Mouse (Mus musculus) embryonic facial prominence, embryonic 15.5 days (tissue): ENCODE data around the gene Myg1. TPM values are rescaled to one million over a fixed set of nuclear protein-coding genes. Genes with fewer than 3 reads are reported as not detected.
"Not testable (repeated sequence)": the region's sequence is repeated elsewhere in the genome, so short reads cannot be mapped to it uniquely, and the experiment has no call there.

Experiments used
- ATAC-seq: fragments of 200-750 bp; cut with Nextera tagmentation; 2 replicates; pipeline ENCODE4 v1.8.0; 2017; ENCODE audit warnings: low read depth, moderate TSS enrichment; ENCODE audit not compliant: insufficient number of reproducible peaks, low FRiP score, low TSS enrichment
- H3K27ac ChIP-seq: fragments of 300-500 bp; sonication (generic); replicated peaks from 2 replicates; pipeline ENCODE4 v1.5.1; 2015; ENCODE audit warnings: mild to moderate bottlenecking, inconsistent platforms
- H3K27me3 ChIP-seq: fragments of 300-500 bp; sonication (generic); 2 replicates; pipeline ENCODE4 v1.6.1; 2015; ENCODE audit warnings: inconsistent platforms
- H3K36me3 ChIP-seq: fragments of 300-500 bp; sonication (generic); 2 replicates; pipeline ENCODE4 v1.6.1; 2015; ENCODE audit warnings: mild to moderate bottlenecking, inconsistent platforms
- H3K4me1 ChIP-seq: fragments of 300-500 bp; sonication (generic); 2 replicates; pipeline ENCODE4 v1.6.1; 2015; ENCODE audit warnings: inconsistent platforms
- H3K4me2 ChIP-seq: fragments of 300-500 bp; sonication (generic); replicated peaks from 2 replicates; pipeline ENCODE4 v1.6.1; 2015; ENCODE audit warnings: mild to moderate bottlenecking, inconsistent platforms
- H3K4me3 ChIP-seq: fragments of 300-500 bp; sonication (generic); replicated peaks from 2 replicates; pipeline ENCODE4 v1.5.1; 2015; ENCODE audit warnings: mild to moderate bottlenecking, inconsistent platforms
- H3K9ac ChIP-seq: fragments of 300-500 bp; sonication (generic); 2 replicates; pipeline ENCODE4 v1.6.1; 2015; ENCODE audit warnings: inconsistent platforms
- H3K9me3 ChIP-seq: fragments of 300-500 bp; sonication (generic); replicated peaks from 2 replicates; pipeline ENCODE4 v1.6.1; 2016; ENCODE audit warnings: inconsistent platforms
- WGBS: fragments of 180-500 bp; shearing (Covaris S2); methylation state at CpG from one replicate; pipeline ENCODE4 v1.1.7; 2015; 5-methylcytosine and 5-hydroxymethylcytosine counted together
- polyA plus RNA-seq: library from polyadenylated mRNA; unstranded; fragments of >200 nt; fragmentation: Nextera tagmentation; extraction: Ambion mirVana; gene quantifications from 2 replicates; pipeline ENCODE4 v1.2.1, GENCODE M21; 2015

Gene Myg1
- polyA plus RNA-seq, 1 experiment from 2014 or later, result 95.6 TPM

DNA sequence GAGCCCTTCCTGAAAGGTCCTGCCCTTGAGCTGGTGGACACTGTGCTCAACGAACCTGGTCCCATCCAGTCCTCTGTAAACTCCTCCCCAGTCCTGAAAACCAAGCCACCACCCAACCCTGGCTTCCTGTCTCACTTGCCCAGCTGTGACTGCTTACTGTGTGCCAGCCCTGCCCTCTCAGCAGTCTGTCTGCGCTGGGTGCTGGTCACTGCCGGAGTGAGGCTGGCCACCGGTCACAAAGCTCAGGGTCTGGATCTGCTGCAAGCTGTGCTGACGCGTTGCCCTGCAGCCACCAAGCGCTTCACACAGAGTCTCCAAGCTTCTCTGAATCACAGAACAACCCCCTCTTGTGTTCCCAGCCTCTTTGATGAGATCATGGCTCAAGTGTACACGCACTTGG is 16.2 kb upstream of the Myg1 start:
- Histone ChIP-seq H3K9ac (no peak overlapping the region), H3K4me2 (no peak overlapping the region), H3K9me3 (no peaks in the 10 kb centered on the region), H3K4me1 (0 out of 2 replicates have a peak, but pooled peaks cover 2% of the 10 kb centered on the region), H3K36me3 (peaks cover 80% of the 10 kb centered on the region), H3K27me3 (no peaks in the 10 kb centered on the region), H3K27ac (no peak overlapping the region), H3K4me3 (no peak overlapping the region)
- 88% methylated on average over 8 of the region's 8 CpGs for WGBS
- no peak; the same call in 1 of the 2 replicates for ATAC-seq

DNA sequence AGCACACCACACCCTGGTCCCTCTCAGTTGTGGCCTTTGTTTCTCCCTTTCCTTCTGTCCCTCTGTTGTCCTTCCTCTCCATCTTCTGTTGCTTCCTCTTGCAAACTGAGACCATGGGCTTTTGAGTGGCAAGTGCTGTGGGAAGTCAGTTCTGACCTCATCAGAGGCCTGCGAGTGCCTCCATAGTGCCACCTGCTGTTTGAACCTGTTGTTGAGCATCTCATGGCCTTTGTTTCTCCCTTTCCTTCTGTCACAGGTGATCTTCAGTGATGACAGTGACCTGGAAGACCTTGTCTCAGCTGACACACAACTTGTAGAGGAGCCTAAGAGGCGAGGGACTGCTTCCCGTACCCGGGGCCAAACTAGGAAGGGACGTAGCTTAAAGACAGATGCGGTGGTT is 15.2 kb upstream of the Myg1 start:
- no peak overlapping the region for H3K4me2 ChIP-seq
- ATAC-seq, result no peak; the same call in 1 of the 2 replicates

DNA sequence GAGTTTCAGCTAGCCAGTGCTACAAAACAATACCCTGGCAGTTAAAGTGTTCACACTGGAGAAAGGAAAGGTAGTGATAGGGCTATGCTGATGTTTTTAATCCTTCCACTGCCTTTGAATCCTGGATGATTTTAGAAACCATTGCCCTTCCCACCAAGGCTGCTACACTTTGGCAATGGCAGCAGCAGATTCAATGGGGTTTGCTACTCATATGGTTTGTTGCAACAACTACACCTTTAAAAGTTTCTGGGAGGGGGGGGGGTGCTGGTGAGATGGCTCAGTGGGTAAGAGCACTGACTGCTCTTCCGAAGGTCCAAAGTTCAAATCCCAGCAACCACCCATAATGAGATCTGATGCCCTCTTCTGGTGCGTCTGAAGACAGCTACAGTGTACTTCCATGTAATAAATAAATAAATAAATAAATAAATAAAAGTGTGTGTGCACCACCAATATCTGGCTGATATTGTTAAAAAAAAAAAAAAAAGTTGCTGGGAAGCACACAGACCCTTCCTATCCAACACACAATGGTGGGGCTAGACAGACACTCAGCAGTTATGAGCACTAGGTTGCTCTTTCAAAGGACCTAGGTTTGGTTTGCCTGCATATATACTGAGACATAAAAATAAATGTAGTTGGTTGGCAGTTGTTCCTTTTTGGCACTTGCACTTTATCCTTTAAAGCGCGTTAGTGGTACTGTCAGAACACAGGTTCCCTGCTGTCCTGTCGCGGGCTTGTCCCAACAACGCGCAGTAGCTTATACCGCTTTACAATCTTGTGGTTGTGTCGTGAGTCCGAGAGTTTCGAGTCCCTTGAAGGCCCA is 6.6 kb upstream of the Myg1 start:
- no peak for ATAC-seq
- 73% methylated on average over 12 of the region's 12 CpGs for WGBS
- H3K4me1 ChIP-seq, result peaks cover 13% of the 10 kb centered on the region
- no peaks in the 10 kb centered on the region for H3K9me3 ChIP-seq
- H3K27ac ChIP-seq, result no peak overlapping the region
- H3K4me3 ChIP-seq, result 0 out of 2 replicates have a peak overlapping the region, but pooled peaks have one; percentile 8
- H3K27me3 ChIP-seq, result no peaks in the 10 kb centered on the region
- H3K9ac ChIP-seq, result no peak overlapping the region
- H3K36me3 ChIP-seq, result peaks cover 59% of the 10 kb centered on the region
- H3K4me2 ChIP-seq, result peak overlapping the region; percentile 55; the same call in 1 of the 2 replicates

More for the DNA sequence above, 15.2 kb upstream of the Myg1 start:
- no peak overlapping the region for H3K27ac ChIP-seq
- no peak overlapping the region for H3K9ac ChIP-seq
- peaks cover 84% of the 10 kb centered on the region for H3K36me3 ChIP-seq
- H3K4me1 ChIP-seq, result 0 out of 2 replicates have a peak, but pooled peaks cover 2% of the 10 kb centered on the region
- no peaks in the 10 kb centered on the region for H3K9me3 ChIP-seq
- H3K4me3 ChIP-seq, result no peak overlapping the region
- 87% methylated on average over 6 of the region's 6 CpGs for WGBS
- no peaks in the 10 kb centered on the region for H3K27me3 ChIP-seq

DNA sequence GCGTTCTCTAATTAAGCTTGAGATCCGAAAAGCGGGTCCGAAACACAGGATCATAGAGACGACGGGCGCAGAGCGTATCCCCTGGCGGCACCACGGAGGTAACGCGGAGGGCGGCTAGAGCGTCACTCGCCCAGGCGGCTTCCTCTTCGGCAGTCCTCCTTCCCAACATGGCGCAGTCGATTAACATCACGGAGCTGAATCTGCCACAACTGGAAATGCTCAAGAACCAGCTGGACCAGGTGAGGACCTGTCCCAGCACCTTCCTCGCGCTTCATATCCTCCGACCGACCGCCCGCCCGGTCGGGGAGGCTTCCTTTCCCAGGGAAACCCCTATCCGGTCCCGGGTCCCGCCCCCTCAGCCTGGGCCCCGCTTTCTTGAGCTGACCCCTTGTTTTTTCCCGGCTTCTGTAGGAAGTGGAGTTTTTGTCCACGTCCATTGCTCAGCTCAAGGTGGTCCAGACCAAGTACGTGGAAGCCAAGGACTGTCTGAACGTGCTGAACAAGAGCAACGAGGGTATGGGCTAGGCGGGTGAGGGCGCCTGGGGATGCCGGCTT is 5.4 kb upstream of the Myg1 start, which contains the start of gene Pfdn5:
Pfdn5 (plus strand) TSS at position 95 of the 555 bp plus-strand sequence.
- Histone ChIP-seq H3K4me3 (peak within 1 kb of the TSS; percentile 65), H3K36me3 (peaks cover 56% of the 10 kb centered on the region), H3K9ac (peak within 1 kb of the TSS; percentile 83), H3K9me3 (no peaks in the 10 kb centered on the region), H3K27me3 (no peaks in the 10 kb centered on the region), H3K4me1 (peaks cover 15% of the 10 kb centered on the region), H3K27ac (peak within 1 kb of the TSS; percentile 84), H3K4me2 (peak within 1 kb of the TSS; percentile 55)
- 0% methylated on average over 40 of the region's 40 CpGs for WGBS
- ATAC-seq, result peak; percentile 84

DNA sequence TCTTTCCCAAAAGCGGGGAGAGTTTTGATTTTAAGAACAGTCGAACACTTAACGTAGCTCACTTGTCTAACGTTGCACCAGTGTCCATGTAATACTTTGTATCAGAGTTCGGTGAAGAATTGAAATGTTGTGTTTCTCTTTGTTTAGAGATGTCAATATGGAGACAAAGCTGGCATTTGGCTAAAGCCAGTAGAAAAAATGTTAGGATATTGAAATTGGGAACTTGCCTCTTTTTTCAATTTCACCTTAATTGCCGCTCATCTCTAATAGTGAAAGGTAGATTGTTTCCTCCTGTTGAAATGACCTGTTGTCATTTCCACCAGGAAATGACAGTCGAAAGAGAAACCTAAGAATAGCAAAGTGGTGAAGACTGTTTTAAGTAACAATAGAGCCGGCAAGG is 4.6 kb upstream of the Myg1 start:
- Histone ChIP-seq H3K36me3 (peaks cover 50% of the 10 kb centered on the region), H3K9ac (peak overlapping the region; percentile 83), H3K4me3 (peak overlapping the region; percentile 65), H3K4me1 (peaks cover 19% of the 10 kb centered on the region), H3K4me2 (peak overlapping the region; percentile 55), H3K27me3 (no peaks in the 10 kb centered on the region), H3K27ac (peak overlapping the region; percentile 84; the same call in 1 of the 2 replicates), H3K9me3 (no peaks in the 10 kb centered on the region)
- 59% methylated on average over 8 of the region's 8 CpGs for WGBS
- no peak for ATAC-seq

DNA sequence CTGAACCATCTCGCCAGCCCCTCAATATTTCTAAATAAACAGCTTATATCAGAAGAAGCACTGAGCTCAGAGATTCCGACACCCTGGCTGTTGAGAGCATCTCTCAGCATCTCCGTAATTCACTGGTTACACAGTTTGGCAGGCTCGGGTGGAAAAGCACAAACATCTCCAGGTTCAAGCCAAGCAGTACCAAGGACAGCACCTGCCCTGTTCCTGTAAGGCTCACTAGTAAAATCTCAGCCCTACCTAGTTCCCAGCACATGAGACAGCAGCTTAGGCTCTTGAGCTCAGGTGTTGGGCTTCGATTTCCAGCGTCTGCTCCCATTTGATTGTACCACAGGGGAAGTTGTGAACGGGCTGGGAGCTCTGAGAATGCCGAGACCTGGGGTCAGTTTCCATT is 3.7 kb downstream of the Myg1 start:
- H3K27me3 ChIP-seq, result no peaks in the 10 kb centered on the region
- peaks cover 73% of the 10 kb centered on the region for H3K36me3 ChIP-seq
- no peak overlapping the region for H3K4me3 ChIP-seq
- H3K9me3 ChIP-seq, result no peaks in the 10 kb centered on the region
- H3K27ac ChIP-seq, result no peak overlapping the region
- no peak overlapping the region for H3K4me2 ChIP-seq
- ATAC-seq, result no peak
- WGBS, result 83% methylated on average over 8 of the region's 8 CpGs
- H3K9ac ChIP-seq, result no peak overlapping the region
- peaks cover 18% of the 10 kb centered on the region for H3K4me1 ChIP-seq

DNA sequence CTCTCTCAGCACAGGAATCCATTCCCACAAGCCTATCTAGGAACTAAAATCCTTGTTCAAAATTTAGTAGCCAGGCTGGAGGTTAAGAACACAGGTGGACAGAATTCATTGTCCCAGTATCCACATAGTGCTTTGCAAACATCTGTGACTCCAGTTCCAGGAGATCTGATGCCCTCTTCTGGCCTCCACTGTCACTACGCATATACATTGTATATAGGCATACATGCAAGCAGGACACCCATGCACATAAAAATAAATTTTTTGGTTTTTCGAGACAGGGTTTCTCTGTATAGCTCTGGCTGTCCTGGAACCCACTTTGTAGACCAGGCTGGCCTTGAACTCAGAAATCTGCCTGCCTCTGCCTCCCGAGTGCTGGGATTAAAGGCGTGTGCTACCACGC is 4.4 kb downstream of the Myg1 start:
- peaks cover 18% of the 10 kb centered on the region for H3K4me1 ChIP-seq
- not testable (repeated sequence) for ATAC-seq, H3K9ac ChIP-seq, H3K27me3 ChIP-seq, H3K9me3 ChIP-seq, H3K4me3 ChIP-seq, H3K27ac ChIP-seq, H3K4me2 ChIP-seq
- WGBS, result 87% methylated on average over 5 of the region's 5 CpGs
- H3K36me3 ChIP-seq, result peaks cover 71% of the 10 kb centered on the region

- no peak overlapping the region for H3K27ac ChIP-seq
- WGBS, result 86% methylated on average over 4 of the region's 4 CpGs
These were observed 5.4 kb downstream of the Myg1 start for GRCm38 (mm10) chr15:102336946-102337345.

GRCm38 (mm10) chr15:102339612-102340011 is 8.1 kb downstream of the Myg1 start:
- peaks cover 64% of the 10 kb centered on the region for H3K36me3 ChIP-seq
- H3K9ac ChIP-seq, result no peak overlapping the region
- no peak overlapping the region for H3K4me2 ChIP-seq
- no peaks in the 10 kb centered on the region for H3K9me3 ChIP-seq
- H3K27me3 ChIP-seq, result no peaks in the 10 kb centered on the region
- WGBS, result 73% methylated on average over 5 of the region's 5 CpGs
- H3K4me1 ChIP-seq, result no peaks in the 10 kb centered on the region
- no peak overlapping the region for H3K4me3 ChIP-seq
- no peak overlapping the region for H3K27ac ChIP-seq
- ATAC-seq, result no peak

More at GRCm38 (mm10) chr15:102336946-102337345, 5.4 kb downstream of the Myg1 start:
- Histone ChIP-seq H3K4me2 (no peak overlapping the region), H3K4me3 (no peak overlapping the region), H3K9me3 (no peaks in the 10 kb centered on the region), H3K27me3 (no peaks in the 10 kb centered on the region), H3K36me3 (peaks cover 71% of the 10 kb centered on the region), H3K9ac (no peak overlapping the region), H3K4me1 (peaks cover 12% of the 10 kb centered on the region)
- ATAC-seq, result no peak

DNA sequence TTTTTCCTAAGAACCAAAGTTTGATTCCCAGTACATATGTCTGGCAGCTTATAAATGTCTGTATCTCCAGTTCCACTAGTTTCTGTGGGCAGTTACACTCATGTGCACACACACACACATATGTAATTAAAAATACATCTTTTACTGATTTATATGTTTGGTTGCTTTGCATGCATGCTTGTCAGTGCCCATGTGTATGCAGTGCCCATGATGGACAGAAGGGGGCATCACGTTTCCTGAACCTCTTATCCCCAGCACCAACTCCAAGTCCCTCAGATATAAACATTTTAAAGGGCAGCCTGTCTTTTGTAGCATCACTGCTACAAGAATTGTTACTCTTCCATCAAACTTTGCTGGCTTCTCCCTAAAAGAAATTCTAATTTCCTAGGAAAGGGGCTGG is 10.1 kb downstream of the Myg1 start:
- Histone ChIP-seq H3K36me3 (peaks cover 67% of the 10 kb centered on the region), H3K27me3 (no peaks in the 10 kb centered on the region), H3K9ac (no peak overlapping the region), H3K27ac (no peak overlapping the region), H3K4me1 (no peaks in the 10 kb centered on the region), H3K9me3 (no peaks in the 10 kb centered on the region), H3K4me2 (no peak overlapping the region), H3K4me3 (no peak overlapping the region)
- 9% methylated on average over 1 of the region's 1 CpGs for WGBS
- no peak for ATAC-seq

- Histone ChIP-seq H3K27ac (no peak overlapping the region), H3K4me1 (peaks cover under 1% of the 10 kb centered on the region; the same call in 1 of the 2 replicates), H3K27me3 (no peaks in the 10 kb centered on the region), H3K4me3 (no peak overlapping the region), H3K9me3 (no peaks in the 10 kb centered on the region), H3K36me3 (peaks cover 48% of the 10 kb centered on the region), H3K9ac (no peak overlapping the region), H3K4me2 (no peak overlapping the region)
- ATAC-seq, result no peak
- WGBS, result 99% methylated on average over 3 of the region's 3 CpGs
These were observed 13.0 kb downstream of the Myg1 start for GRCm38 (mm10) chr15:102344490-102344889.
